Mouse (Mus musculus) spleen, adult 2 months (tissue): Measurements from ENCODE around the gene Lrrc8c.

Experiments
- CTCF ChIP-seq: fragments of 200-500 bp; IDR thresholded peaks from 2 replicates; pipeline ENCODE4 v1.5.1; 2011; ENCODE audit warnings: mild to moderate bottlenecking, inconsistent platforms; ENCODE audit not compliant: insufficient read depth, insufficient read length, insufficient replicate concordance; ENCODE audit errors: extremely low read depth
- POLR2A ChIP-seq: fragments of 200-500 bp; IDR thresholded peaks from 2 replicates; pipeline ENCODE4 v1.6.1; 2011; ENCODE audit warnings: low read depth, low read length, inconsistent platforms

GRCm38 (mm10) chr5:105616538-105616937 lies 97.3 kb downstream of the Lrrc8c start:
- TF ChIP-seq CTCF, result no peak
- TF ChIP-seq POLR2A, result no peak
